Mouse (Mus musculus): ENCODE data around the gene Rinl.

Rinl gene

GRCm38 (mm10) chr7:28788307-28789195, at the start of gene Rinl:
Gene Rinl (plus strand): TSS chr7:28788969.
- DNase-seq (ENCODE audit: low spot score): no peak

- DNase-seq (ENCODE audit: low spot score): no peak
These were observed 48.9 kb upstream of the Rinl start for GRCm38 (mm10) chr7:28739829-28740228.

- DNase-seq (ENCODE audit: low spot score): no peak
These were observed 47.8 kb upstream of the Rinl start for GRCm38 (mm10) chr7:28740949-28741348.

- no peak for DNase-seq (ENCODE audit: low spot score)
These were observed 47.4 kb upstream of the Rinl start for GRCm38 (mm10) chr7:28741368-28741708.

GRCm38 (mm10) chr7:28741709-28742438, 46.9 kb upstream of the Rinl start, which contains the start of the genes Mrps12 and Sars2:
Gene Mrps12 (minus strand): TSS chr7:28741820.
Gene Sars2 (plus strand): TSS chr7:28741992.
- peak; percentile 99 for DNase-seq (ENCODE audit: low spot score)

- DNase-seq (ENCODE audit: low spot score): no peak
These were observed 38.8 kb upstream of the Rinl start for GRCm38 (mm10) chr7:28749935-28750334.

GRCm38 (mm10) chr7:28756079-28756478, 32.7 kb upstream of the Rinl start, which contains the start of gene Ccer2:
Gene Ccer2 (plus strand): TSS chr7:28756174.
- no peak for DNase-seq (ENCODE audit: low spot score)

GRCm38 (mm10) chr7:28758623-28759022, 30.1 kb upstream of the Rinl start:
- no peak for DNase-seq (ENCODE audit: low spot score)

GRCm38 (mm10) chr7:28761907-28762306, 26.9 kb upstream of the Rinl start:
- no peak for DNase-seq (ENCODE audit: low spot score)

- no peak for DNase-seq (ENCODE audit: low spot score)
These were observed 23.6 kb upstream of the Rinl start for GRCm38 (mm10) chr7:28765211-28765610.

GRCm38 (mm10) chr7:28766173-28766879, 22.4 kb upstream of the Rinl start, which contains the start of gene Sirt2:
Gene Sirt2 (plus strand): TSS chr7:28766735.
- peak; percentile 100 for DNase-seq (ENCODE audit: low spot score)

- peak; percentile 44 for DNase-seq (ENCODE audit: low spot score)
These were observed 21.9 kb upstream of the Rinl start for GRCm38 (mm10) chr7:28766910-28767309.

GRCm38 (mm10) chr7:28767462-28767965, 21.3 kb upstream of the Rinl start, which contains the start of gene Nfkbib:
Gene Nfkbib (minus strand): TSS chr7:28767512.
- DNase-seq (ENCODE audit: low spot score): no peak

GRCm38 (mm10) chr7:28769414-28769958, 19.3 kb upstream of the Rinl start:
- no peak for DNase-seq (ENCODE audit: low spot score)

GRCm38 (mm10) chr7:28770309-28770708, 18.5 kb upstream of the Rinl start:
- DNase-seq (ENCODE audit: low spot score): no peak

- DNase-seq (ENCODE audit: low spot score): no peak
These were observed 16.9 kb upstream of the Rinl start for GRCm38 (mm10) chr7:28771867-28772266.

- DNase-seq (ENCODE audit: low spot score): no peak
These were observed 15.6 kb upstream of the Rinl start for GRCm38 (mm10) chr7:28773163-28773562.

- DNase-seq (ENCODE audit: low spot score): peak; percentile 32
These were observed 14.6 kb upstream of the Rinl start for GRCm38 (mm10) chr7:28774164-28774563.

- DNase-seq (ENCODE audit: low spot score): no peak
These were observed 13.6 kb upstream of the Rinl start for GRCm38 (mm10) chr7:28775129-28775528.

- no peak for DNase-seq (ENCODE audit: low spot score)
These were observed 9.9 kb upstream of the Rinl start for GRCm38 (mm10) chr7:28778825-28779224.

GRCm38 (mm10) chr7:28780067-28780658, 8.6 kb upstream of the Rinl start:
- DNase-seq (ENCODE audit: low spot score): peak; percentile 96
